In genomic region chr6:127870345-127871324, GRCm38 (mm10) we compare ENCODE assay signal across 13 mouse cellular contexts. TPM values are rescaled to one million over a fixed set of nuclear protein-coding genes. Genes with fewer than 3 reads are reported as not detected.
DNase-seq lines count a peak whose midpoint lies in the region; ATAC-seq and TF ChIP-seq lines count a peak whose summit lies in the region.
"Had no signal": no experiment of that assay in that cellular context is flagged by ENCODE, and none has a peak within 500 bp of the region (broad histone marks: within the 10 kb centered on the region; RNA-seq: fewer than 3 reads in every experiment).

No protein-coding gene starts in this region.

- no peak for DNase-seq in left cerebral cortex, postnatal 25 days (ENCODE audit: low spot score in 2 of 2)
- DNase-seq in liver: no peak
- DNase-seq: cerebellum, adult 18-20 months; right cerebral cortex, postnatal 14 days had no signal

- H3K27me3 ChIP-seq in heart, embryonic 15.5 days: 0 out of 2 replicates have a peak, but pooled peaks cover 1% of the 10 kb centered on the region
- H3K27me3 ChIP-seq in heart, embryonic 11.5 days (ENCODE audit: control insufficient read depth, insufficient read depth, low read length): no peaks in the 10 kb centered on the region
- H3K27me3 ChIP-seq in E14TG2a.4 (ENCODE audit: insufficient read depth, low read length): peaks cover 3% of the 10 kb centered on the region; the same call in 1 of the 2 replicates
- no peaks in the 10 kb centered on the region for H3K27me3 ChIP-seq in embryonic facial prominence, embryonic 13.5 days
- no peaks in the 10 kb centered on the region for H3K27me3 ChIP-seq in limb, embryonic 12.5 days

- no peaks in the 10 kb centered on the region for H3K9me3 ChIP-seq in heart, embryonic 15.5 days (replicated peaks)
- H3K9me3 ChIP-seq in heart, embryonic 11.5 days (replicated peaks; ENCODE audit: control insufficient read depth, low read length): no peaks in the 10 kb centered on the region; the same call in 1 of the 2 replicates
- peaks cover 3% of the 10 kb centered on the region; the same call in 1 of the 2 replicates for H3K9me3 ChIP-seq in E14TG2a.4 (ENCODE audit: low read length)
- 0 out of 2 replicates have a peak, but pooled peaks cover 4% of the 10 kb centered on the region for H3K9me3 ChIP-seq in embryonic facial prominence, embryonic 13.5 days
- peaks cover 6% of the 10 kb centered on the region; the same call in 1 of the 2 replicates for H3K9me3 ChIP-seq in limb, embryonic 12.5 days

- no peak overlapping the region for H3K4me3 ChIP-seq in heart, embryonic 15.5 days
- no peak overlapping the region for H3K4me3 ChIP-seq in heart, embryonic 11.5 days (ENCODE audit: low read depth, low read length)
- H3K4me3 ChIP-seq in E14TG2a.4 (replicated peaks; ENCODE audit: low read length): no peak overlapping the region
- no peak overlapping the region for H3K4me3 ChIP-seq in embryonic facial prominence, embryonic 13.5 days
- no peak overlapping the region for H3K4me3 ChIP-seq in limb, embryonic 12.5 days (replicated peaks)

- H3K9ac ChIP-seq in heart, embryonic 15.5 days: no peak overlapping the region
- H3K9ac ChIP-seq in heart, embryonic 11.5 days (ENCODE audit: low read depth, low read length): no peak overlapping the region
- H3K9ac ChIP-seq in embryonic facial prominence, embryonic 13.5 days: no peak overlapping the region
- H3K9ac ChIP-seq in limb, embryonic 12.5 days (replicated peaks): no peak overlapping the region

- intact Hi-C loops in left cerebral cortex, postnatal 25 days (cut with DNase I): no loop called here

- ATAC-seq in heart, embryonic 15.5 days (replicated peaks; ENCODE audit: insufficient number of reproducible peaks, insufficient read depth, low FRiP score, low read depth): 0 out of 2 replicates have a peak, but pooled peaks have one; percentile 35
- ATAC-seq in heart, embryonic 11.5 days (replicated peaks; ENCODE audit: insufficient number of reproducible peaks, low FRiP score, low TSS enrichment): no peak
- peak; percentile 90 for ATAC-seq in embryonic facial prominence, embryonic 13.5 days (ENCODE audit: insufficient number of reproducible peaks, insufficient read depth, low FRiP score, low TSS enrichment, low read depth)
- peak; percentile 90 for ATAC-seq in limb, embryonic 12.5 days (ENCODE audit: insufficient number of reproducible peaks, insufficient read depth, low FRiP score, low TSS enrichment, low read depth)
- no peak for ATAC-seq in megakaryocyte progenitor cell, adult 5-6 weeks (replicated peaks; ENCODE audit: poor library complexity)
- ATAC-seq: inflammation-experienced regulatory T-cells, adult 6 months had no signal

- H3K36me3 ChIP-seq in heart, embryonic 15.5 days: no peaks in the 10 kb centered on the region
- no peaks in the 10 kb centered on the region for H3K36me3 ChIP-seq in heart, embryonic 11.5 days (ENCODE audit: control insufficient read depth, insufficient read depth, low read length)
- H3K36me3 ChIP-seq in E14TG2a.4 (ENCODE audit: insufficient read depth, low read length): no peaks in the 10 kb centered on the region
- H3K36me3 ChIP-seq in embryonic facial prominence, embryonic 13.5 days: no peaks in the 10 kb centered on the region
- H3K36me3 ChIP-seq in limb, embryonic 12.5 days: no peaks in the 10 kb centered on the region
- H3K36me3 ChIP-seq: G1E had no signal

- no peak overlapping the region for H3K27ac ChIP-seq in heart, embryonic 15.5 days
- no peak overlapping the region for H3K27ac ChIP-seq in heart, embryonic 11.5 days (ENCODE audit: low read depth, low read length)
- peak overlapping the region; percentile 99 for H3K27ac ChIP-seq in embryonic facial prominence, embryonic 13.5 days
- peak overlapping the region; percentile 96 for H3K27ac ChIP-seq in limb, embryonic 12.5 days

- H3K4me2 ChIP-seq in heart, embryonic 15.5 days: no peak overlapping the region
- no peak overlapping the region for H3K4me2 ChIP-seq in heart, embryonic 11.5 days
- peak overlapping the region; percentile 32 for H3K4me2 ChIP-seq in embryonic facial prominence, embryonic 13.5 days
- 0 out of 2 replicates have a peak overlapping the region, but pooled peaks have one; percentile 11 for H3K4me2 ChIP-seq in limb, embryonic 12.5 days

- peak; percentile 70 for TF ChIP-seq CTCF in E14TG2a.4 (conservative IDR thresholded peaks at IDR 0.05; ENCODE audit: low read length)

- no peaks in the 10 kb centered on the region; the same call in 1 of the 2 replicates for H3K4me1 ChIP-seq in heart, embryonic 15.5 days (replicated peaks)
- no peaks in the 10 kb centered on the region for H3K4me1 ChIP-seq in heart, embryonic 11.5 days (ENCODE audit: control insufficient read depth, insufficient read depth, low read length)
- H3K4me1 ChIP-seq in E14TG2a.4 (replicated peaks; ENCODE audit: low read depth, low read length): peaks cover 19% of the 10 kb centered on the region
- H3K4me1 ChIP-seq in embryonic facial prominence, embryonic 13.5 days: peaks cover 67% of the 10 kb centered on the region
- H3K4me1 ChIP-seq in limb, embryonic 12.5 days (replicated peaks): peaks cover 39% of the 10 kb centered on the region

- WGBS in heart, embryonic 15.5 days: 60% methylated on average over 12 of the region's 12 CpGs
- WGBS in heart, embryonic 11.5 days (ENCODE audit: insufficient replicate concordance): 64% methylated on average over 12 of the region's 12 CpGs
- 42% methylated on average over 12 of the region's 12 CpGs for WGBS in embryonic facial prominence, embryonic 13.5 days
- WGBS in limb, embryonic 12.5 days: 35% methylated on average over 12 of the region's 12 CpGs

RNA-seq across cellular contexts. Expression of gene Tspan11, which starts 16.8 kb away (rescaled TPM):
- polyA plus RNA-seq in heart, embryonic 15.5 days (2015; fragmentation: Nextera tagmentation; extraction: Ambion mirVana): 1.8 and 3.4 TPM in 2 replicates
- 2.0 and 2.9 TPM in 2 replicates for polyA plus RNA-seq in heart, embryonic 11.5 days (2014; fragmentation: Nextera tagmentation; extraction: Ambion mirVana)
- 30.3 and 35.0 TPM in 2 replicates for polyA plus RNA-seq in embryonic facial prominence, embryonic 13.5 days (2015; fragmentation: Nextera tagmentation; extraction: Ambion mirVana)
- polyA plus RNA-seq in limb, embryonic 12.5 days (2016; fragmentation: Nextera tagmentation; extraction: Ambion mirVana): 14.9 and 15.7 TPM in 2 replicates
- 1 to 10 TPM; 8.9 to 9.0 TPM for total RNA-seq in left cerebral cortex, postnatal 25 days (2021)
- not detected in 2 replicates for total RNA-seq in megakaryocyte progenitor cell, adult 5-6 weeks (2015)
- not detected in 2 replicates for total RNA-seq in megakaryocyte progenitor cell, adult 5-6 weeks (2017)
- total RNA-seq: megakaryocyte-erythroid progenitor cell, adult 5-6 weeks had no signal
- polyA plus RNA-seq: G1E; inflammation-experienced regulatory T-cells, adult 6 months had no signal

Comparison
In these comparisons a context has a peak if more than half of its experiments do, and no peak if none do; other contexts are left out.
1. ATAC-seq: peak in heart, embryonic 15.5 days (single experiment), embryonic facial prominence, embryonic 13.5 days (single experiment) and limb, embryonic 12.5 days (single experiment); none in heart, embryonic 11.5 days (single experiment) and megakaryocyte progenitor cell, adult 5-6 weeks (single experiment).
2. H3K27ac ChIP-seq: peak in embryonic facial prominence, embryonic 13.5 days (single experiment) and limb, embryonic 12.5 days (single experiment); none in heart, embryonic 15.5 days (single experiment) and heart, embryonic 11.5 days (single experiment).
3. H3K4me2 ChIP-seq: peak in embryonic facial prominence, embryonic 13.5 days (single experiment) and limb, embryonic 12.5 days (single experiment); none in heart, embryonic 15.5 days (single experiment) and heart, embryonic 11.5 days (single experiment).